Mouse (Mus musculus) olfactory bulb, adult 2 months (tissue): Measurements from ENCODE around the gene Gstm1. TPM values are rescaled to one million over a fixed set of nuclear protein-coding genes. Genes with fewer than 3 reads are reported as not detected.
"Not testable (repeated sequence)": the region's sequence is repeated elsewhere in the genome, so short reads cannot be mapped to it uniquely, and the experiment has no call there.

Experiments used
- H3K27ac ChIP-seq: fragments of 200-500 bp; 2 replicates; pipeline ENCODE4 v1.5.1; 2012; ENCODE audit warnings: low read depth, low read length; ENCODE audit not compliant: insufficient read depth
- H3K4me1 ChIP-seq: fragments of 200-500 bp; 2 replicates; pipeline ENCODE4 v1.6.1; 2012; ENCODE audit warnings: low read length; ENCODE audit not compliant: control insufficient read depth, insufficient read depth
- H3K4me3 ChIP-seq: fragments of 200-500 bp; 2 replicates; pipeline ENCODE4 v1.5.1; 2012; ENCODE audit warnings: mild to moderate bottlenecking, low read depth, low read length, moderate library complexity; ENCODE audit not compliant: insufficient read depth
- CTCF ChIP-seq: fragments of 200-500 bp; IDR thresholded peaks from 2 replicates; pipeline ENCODE4 v1.5.1; 2012; ENCODE audit warnings: low read depth, mild to moderate bottlenecking, low read length, moderate library complexity; ENCODE audit not compliant: insufficient read depth
- POLR2A ChIP-seq: fragments of 200-500 bp; IDR thresholded peaks from 2 replicates; pipeline ENCODE4 v1.6.1; 2012; ENCODE audit warnings: mild to moderate bottlenecking, low read depth, low read length, moderate library complexity; ENCODE audit not compliant: insufficient read depth
- WGBS: fragments of 180-500 bp; shearing (Covaris S2); methylation state at CpG from one replicate; pipeline ENCODE4 v1.1.7; 2018; 5-methylcytosine and 5-hydroxymethylcytosine counted together
- polyA plus RNA-seq: library from polyadenylated mRNA; stranded (reverse); fragments of >200 nt; gene quantifications from 2 replicates; pipeline ENCODE4 v1.2.4, GENCODE M21; 2012; ENCODE audit warnings: low replicate concordance; ENCODE audit not compliant: missing spikeins, insufficient read depth, insufficient read length

Gene Gstm1
- polyA plus RNA-seq, 1 experiment, result not detected

GRCm38 (mm10) chr3:107998591-107998990, 19.2 kb downstream of the Gstm1 start:
- Histone ChIP-seq H3K4me3 (no peak overlapping the region), H3K4me1 (no peaks in the 10 kb centered on the region), H3K27ac (no peak overlapping the region)
- WGBS, result 91% methylated on average over 3 of the region's 3 CpGs
- no peak for TF ChIP-seq POLR2A
- TF ChIP-seq CTCF, result no peak

GRCm38 (mm10) chr3:107996576-107996975, 21.2 kb downstream of the Gstm1 start:
- WGBS, result 88% methylated on average over 4 of the region's 4 CpGs
- H3K27ac ChIP-seq, result no peak overlapping the region
- TF ChIP-seq POLR2A (no peak), CTCF (no peak)
- no peak overlapping the region for H3K4me3 ChIP-seq
- H3K4me1 ChIP-seq, result no peaks in the 10 kb centered on the region

GRCm38 (mm10) chr3:107995974-107996373, 21.8 kb downstream of the Gstm1 start:
- WGBS, result 85% methylated on average over 2 of the region's 2 CpGs
- not testable (repeated sequence) for H3K27ac ChIP-seq, H3K4me1 ChIP-seq, H3K4me3 ChIP-seq

- H3K27ac ChIP-seq, result no peak within 1 kb of the TSS
- H3K4me3 ChIP-seq, result no peak within 1 kb of the TSS
- 76% methylated on average over 8 of the region's 8 CpGs for WGBS
- H3K4me1 ChIP-seq, result no peaks in the 10 kb centered on the region
- TF ChIP-seq CTCF, result no peak
- no peak for TF ChIP-seq POLR2A
Observed at GRCm38 (mm10) chr3:107986041-107986562, 31.7 kb downstream of the Gstm1 start, which contains the start of gene Gstm2. Gene Gstm2 (minus strand): TSS chr3:107986453.

GRCm38 (mm10) chr3:107985141-107985540, 32.6 kb downstream of the Gstm1 start:
- H3K27ac ChIP-seq, H3K4me1 ChIP-seq, H3K4me3 ChIP-seq: not testable (repeated sequence)
- 93% methylated on average over 2 of the region's 2 CpGs for WGBS

- Histone ChIP-seq H3K4me1 (no peaks in the 10 kb centered on the region), H3K4me3 (no peak overlapping the region), H3K27ac (no peak overlapping the region)
- TF ChIP-seq POLR2A (no peak), CTCF (no peak)
- 94% methylated on average over 5 of the region's 5 CpGs for WGBS
Observed at GRCm38 (mm10) chr3:107984471-107984870, 33.3 kb downstream of the Gstm1 start.

- WGBS, result 63% methylated on average over 3 of the region's 3 CpGs
- Histone ChIP-seq H3K4me1 (no peaks in the 10 kb centered on the region), H3K4me3 (no peak overlapping the region), H3K27ac (no peak overlapping the region)
- TF ChIP-seq POLR2A, result no peak
- TF ChIP-seq CTCF, result no peak
Observed at GRCm38 (mm10) chr3:107983771-107984170, 34.0 kb downstream of the Gstm1 start.

GRCm38 (mm10) chr3:107982726-107983125, 35.0 kb downstream of the Gstm1 start:
- H3K4me3 ChIP-seq, result no peak overlapping the region
- TF ChIP-seq POLR2A, result no peak
- TF ChIP-seq CTCF, result no peak
- H3K27ac ChIP-seq, result no peak overlapping the region
- 86% methylated on average over 6 of the region's 6 CpGs for WGBS
- no peaks in the 10 kb centered on the region for H3K4me1 ChIP-seq

GRCm38 (mm10) chr3:107981261-107981660, 36.5 kb downstream of the Gstm1 start:
- H3K4me1 ChIP-seq, result no peaks in the 10 kb centered on the region
- 75% methylated on average over 3 of the region's 3 CpGs for WGBS
- no peak overlapping the region for H3K27ac ChIP-seq
- TF ChIP-seq POLR2A (no peak), CTCF (no peak)
- no peak overlapping the region for H3K4me3 ChIP-seq

- H3K4me1 ChIP-seq, result no peaks in the 10 kb centered on the region
- 83% methylated on average over 3 of the region's 3 CpGs for WGBS
- H3K27ac ChIP-seq, result no peak overlapping the region
- no peak overlapping the region for H3K4me3 ChIP-seq
- TF ChIP-seq CTCF, result no peak
- TF ChIP-seq POLR2A, result no peak
Observed at GRCm38 (mm10) chr3:107977691-107978090, 40.1 kb downstream of the Gstm1 start.
